Comparison of ENCODE assay signal across 8 mouse cellular contexts in the genomic region with DNA sequence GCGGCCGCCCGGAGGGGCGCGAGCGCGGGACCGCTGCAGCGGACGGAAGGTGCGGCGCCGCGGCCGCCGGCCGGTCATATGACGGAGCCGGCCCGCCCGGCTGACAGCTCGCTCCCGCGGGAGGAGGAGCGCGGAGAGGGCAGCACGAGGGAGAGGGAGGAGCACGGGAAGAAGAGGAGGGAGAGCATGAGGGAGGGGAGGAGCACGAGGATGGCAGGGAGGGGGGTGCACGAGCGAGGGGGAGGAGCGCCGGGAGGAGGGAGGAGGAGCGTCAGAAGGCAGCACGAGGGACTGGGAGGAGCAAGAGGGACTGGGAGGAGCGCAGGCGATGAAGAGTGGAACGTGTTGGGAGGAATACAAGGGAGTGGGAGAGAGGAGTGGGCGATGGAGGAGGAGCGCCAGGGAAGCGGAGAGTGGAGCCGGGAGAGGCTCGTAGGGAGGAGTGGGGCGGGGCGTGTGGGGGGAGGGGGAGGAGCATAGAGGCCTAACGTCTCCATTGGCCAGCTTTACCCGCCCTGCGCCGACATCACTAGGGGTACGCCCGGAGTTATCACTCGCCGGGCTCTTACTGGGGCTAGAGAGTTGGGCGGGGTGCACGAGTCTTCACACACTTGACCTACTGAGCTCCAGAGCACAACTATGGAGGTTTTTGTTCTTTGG. TPM values are rescaled to one million over a fixed set of nuclear protein-coding genes. Genes with fewer than 3 reads are reported as not detected.
A peak's percentile ranks its signal among the peaks of the same experiment; 100 is the strongest.
DNase-seq lines count a peak whose midpoint lies in the region; ATAC-seq and TF ChIP-seq lines count a peak whose summit lies in the region.

A gene (minus strand): TSS at position 94 of the 660 bp plus-strand sequence.

- under 1% methylated on average over 55 of the region's 55 CpGs for WGBS in hindbrain, embryonic 13.5 days

- H3K4me3 ChIP-seq in hindbrain, embryonic 13.5 days: peak within 1 kb of the TSS; percentile 86

- H3K27me3 ChIP-seq in Patski: no peaks in the 10 kb centered on the region
- no peaks in the 10 kb centered on the region for H3K27me3 ChIP-seq in hindbrain, embryonic 13.5 days

- H3K4me1 ChIP-seq in hindbrain, embryonic 13.5 days (replicated peaks): peaks cover 22% of the 10 kb centered on the region

- peak within 1 kb of the TSS; percentile 91 for H3K9ac ChIP-seq in hindbrain, embryonic 13.5 days

- no peaks in the 10 kb centered on the region for H3K36me3 ChIP-seq in hindbrain, embryonic 13.5 days

- DNase-seq in Patski (ENCODE audit: low read depth, low spot score): peak; percentile 96
- DNase-seq in cerebellum, postnatal 14 days: peak; percentile 91
- DNase-seq in frontal cortex, postnatal 14 days (ENCODE audit: low spot score in 2 of 2): peak; percentile 76 to 83
- DNase-seq in layer of hippocampus, postnatal 25 days (ENCODE audit: extremely low spot score in 1 of 2, low spot score in 1 of 2): peak; percentile 71 to 84
- peak; percentile 95 for DNase-seq in lung, postnatal 25 days (ENCODE audit: low spot score)
- DNase-seq in retina, embryonic 14.5 days (ENCODE audit: low spot score): peak; percentile 92
- peak; percentile 77 for DNase-seq in thymus, postnatal 4 days

- peak within 1 kb of the TSS; percentile 85 for H3K27ac ChIP-seq in hindbrain, embryonic 13.5 days

- TF ChIP-seq CTCF in Patski (IDR thresholded peaks at IDR 0.05): no peak

- POLR2A ChIA-PET in Patski (lab: Charles Lee): interaction anchor here (0.7 to 1.8 kb wide), 4 partner anchors 9 to 31 kb away, joined by 4 to 6 read pairs (median 6); no protein-coding TSS in a partner anchor

- in situ Hi-C loops in Patski (cut with MboI; ENCODE audit: low pct_unique_long_range_greater_than_20kb): no loop called here

- CTCF ChIA-PET in Patski (lab: Charles Lee): interaction anchor here (1.1 to 3.3 kb wide), 7 partner anchors 11 to 366 kb away, joined by 3 to 20 read pairs (median 4); no protein-coding TSS in a partner anchor

- peak within 1 kb of the TSS; percentile 91 for H3K4me2 ChIP-seq in hindbrain, embryonic 13.5 days

- peak; percentile 90 for ATAC-seq in Patski
- peak; percentile 96 for ATAC-seq in hindbrain, embryonic 13.5 days (ENCODE audit: low FRiP score)

- no peaks in the 10 kb centered on the region for H3K9me3 ChIP-seq in hindbrain, embryonic 13.5 days

RNA-seq across cellular contexts. Expression of the gene that starts here (rescaled TPM):
- 16.9 TPM for polyA plus RNA-seq in Patski (2021)
- 4.7 and 6.1 TPM in 2 replicates for polyA plus RNA-seq in hindbrain, embryonic 13.5 days (2015; fragmentation: Nextera tagmentation; extraction: Ambion mirVana)
- total RNA-seq in layer of hippocampus, postnatal 25 days (2021): 10 to 100 TPM; 19.9 to 21.0 TPM

Comparison
In these comparisons a context has a peak if more than half of its experiments do, and no peak if none do; other contexts are left out.
1. Peak in every context shown above with its lines: DNase-seq, ATAC-seq, H3K4me3 ChIP-seq and H3K27ac ChIP-seq.